Mouse (Mus musculus) liver, adult 2 months (tissue): ENCODE data around the gene Gm11541. TPM values are rescaled to one million over a fixed set of nuclear protein-coding genes. Genes with fewer than 3 reads are reported as not detected.

Experiments
- DNase-seq: peaks from one replicate; pipeline ENCODE4 v3.0.0-alpha.2; 2011; ENCODE audit warnings: low read depth, low spot score; ENCODE audit errors: extremely low read depth
- H3K27ac ChIP-seq: fragments of 200-500 bp; replicated peaks from 2 replicates; pipeline ENCODE4 v1.5.1; 2012; ENCODE audit warnings: low read depth, mild to moderate bottlenecking, control low read depth, inconsistent platforms, low read length; ENCODE audit not compliant: insufficient read depth
- H3K27me3 ChIP-seq: fragments of 200-500 bp; 2 replicates; pipeline ENCODE4 v1.6.1; 2012; ENCODE audit warnings: mild to moderate bottlenecking, moderate library complexity, low read length, inconsistent platforms; ENCODE audit not compliant: control insufficient read depth, insufficient read depth
- H3K36me3 ChIP-seq: fragments of 200-500 bp; 2 replicates; pipeline ENCODE4 v1.6.1; 2012; ENCODE audit warnings: low read length, inconsistent platforms; ENCODE audit not compliant: control insufficient read depth, insufficient read depth
- H3K4me1 ChIP-seq: fragments of 200-500 bp; 2 replicates; pipeline ENCODE4 v1.6.1; 2011; ENCODE audit warnings: low read length; ENCODE audit not compliant: control insufficient read depth, insufficient read depth
- H3K4me3 ChIP-seq: fragments of 200-500 bp; 2 replicates; pipeline ENCODE4 v1.5.1; 2011; ENCODE audit warnings: low read depth, mild to moderate bottlenecking, control low read depth, low read length, moderate library complexity; ENCODE audit not compliant: insufficient read depth
- H3K79me2 ChIP-seq: fragments of 200-500 bp; 2 replicates; pipeline ENCODE4 v1.6.1; 2012; ENCODE audit warnings: inconsistent platforms, mild to moderate bottlenecking, low read length, moderate library complexity; ENCODE audit not compliant: control insufficient read depth, insufficient read depth
- H3K9ac ChIP-seq: fragments of 200-500 bp; 2 replicates; pipeline ENCODE4 v1.6.1; 2012; ENCODE audit warnings: low read depth, mild to moderate bottlenecking, control low read depth, inconsistent platforms, low read length
- CTCF ChIP-seq: fragments of 200-500 bp; IDR thresholded peaks from 2 replicates; pipeline ENCODE4 v1.5.1; 2011; ENCODE audit warnings: low read depth, low read length, control low read depth
- POLR2A ChIP-seq: fragments of 200-500 bp; IDR thresholded peaks from 2 replicates; pipeline ENCODE4 v1.6.1; 2011; ENCODE audit warnings: low read length, control low read depth; ENCODE audit not compliant: insufficient read depth; ENCODE audit errors: extremely low read depth
- WGBS: fragments of 180-500 bp; shearing (Covaris S2); methylation state at CpG from one replicate; pipeline ENCODE4 v1.1.7; 2018; 5-methylcytosine and 5-hydroxymethylcytosine counted together
- polyA plus RNA-seq: library from polyadenylated mRNA; depleted of rRNA; stranded (reverse); fragments of >200 nt; gene quantifications from 2 replicates; pipeline ENCODE4 v1.2.3, GENCODE M21; 2012
- total RNA-seq: library from RNA; depleted of rRNA; stranded (reverse); fragments of >200 nt; gene quantifications from 2 replicates; pipeline ENCODE4 v1.2.3, GENCODE M21; 2014

Gm11541 gene
- total and polyA plus RNA-seq, 2 experiments, result not detected

- 59% methylated on average over 4 of the region's 4 CpGs for WGBS
- Histone ChIP-seq H3K4me1 (peaks cover 7% of the 10 kb centered on the region), H3K36me3 (no peaks in the 10 kb centered on the region), H3K79me2 (peaks cover 13% of the 10 kb centered on the region; the same call in 1 of the 2 replicates), H3K27me3 (no peaks in the 10 kb centered on the region), H3K9ac (peak overlapping the region; percentile 97), H3K27ac (no peak overlapping the region), H3K4me3 (peak overlapping the region; percentile 93)
- DNase-seq, result no peak
- no peak for TF ChIP-seq POLR2A
- TF ChIP-seq CTCF, result no peak
These were observed 28.0 kb downstream of the Gm11541 start for GRCm38 (mm10) chr11:94676308-94676707.

- Histone ChIP-seq H3K36me3 (no peaks in the 10 kb centered on the region), H3K27me3 (no peaks in the 10 kb centered on the region), H3K4me1 (peaks cover 7% of the 10 kb centered on the region), H3K27ac (no peak overlapping the region), H3K4me3 (no peak overlapping the region), H3K9ac (no peak overlapping the region), H3K79me2 (peaks cover 13% of the 10 kb centered on the region; the same call in 1 of the 2 replicates)
- DNase-seq, result peak; percentile 22
- no peak for TF ChIP-seq CTCF
- TF ChIP-seq POLR2A, result no peak
- 74% methylated on average over 5 of the region's 5 CpGs for WGBS
These were observed 28.9 kb downstream of the Gm11541 start for GRCm38 (mm10) chr11:94675446-94675845.

- Histone ChIP-seq H3K36me3 (no peaks in the 10 kb centered on the region), H3K27me3 (no peaks in the 10 kb centered on the region), H3K9ac (no peak overlapping the region), H3K4me1 (peaks cover 7% of the 10 kb centered on the region), H3K27ac (no peak overlapping the region), H3K4me3 (no peak overlapping the region), H3K79me2 (peaks cover 13% of the 10 kb centered on the region; the same call in 1 of the 2 replicates)
- TF ChIP-seq CTCF, result no peak
- no peak for TF ChIP-seq POLR2A
- DNase-seq, result no peak
- WGBS, result 90% methylated on average over 5 of the region's 5 CpGs
These were observed 29.3 kb downstream of the Gm11541 start for GRCm38 (mm10) chr11:94674984-94675383.

GRCm38 (mm10) chr11:94665281-94665680 is 39.0 kb downstream of the Gm11541 start:
- Histone ChIP-seq H3K27me3 (no peaks in the 10 kb centered on the region), H3K4me1 (peaks cover 15% of the 10 kb centered on the region), H3K27ac (peak overlapping the region; percentile 41), H3K9ac (no peak overlapping the region), H3K36me3 (no peaks in the 10 kb centered on the region; the same call in 1 of the 2 replicates), H3K4me3 (no peak overlapping the region), H3K79me2 (no peaks in the 10 kb centered on the region)
- 28% methylated on average over 6 of the region's 6 CpGs for WGBS
- peak; percentile 96 for DNase-seq
- TF ChIP-seq POLR2A (no peak), CTCF (no peak)

- no peak overlapping the region for H3K4me3 ChIP-seq
- H3K9ac ChIP-seq, result no peak overlapping the region
- peak; percentile 71 for DNase-seq
- 46% methylated on average over 1 of the region's 1 CpGs for WGBS
- H3K79me2 ChIP-seq, result no peaks in the 10 kb centered on the region
- TF ChIP-seq CTCF (no peak), POLR2A (no peak)
- H3K27ac ChIP-seq, result 0 out of 2 replicates have a peak overlapping the region, but pooled peaks have one; percentile 1
- peaks cover 4% of the 10 kb centered on the region; the same call in 1 of the 2 replicates for H3K36me3 ChIP-seq
- peaks cover 15% of the 10 kb centered on the region for H3K4me1 ChIP-seq
- no peaks in the 10 kb centered on the region for H3K27me3 ChIP-seq
These were observed 43.0 kb downstream of the Gm11541 start for GRCm38 (mm10) chr11:94661344-94661743.

- peak within 1 kb of the TSS; percentile 75 for H3K27ac ChIP-seq
- peak within 1 kb of the TSS; percentile 60 for H3K4me3 ChIP-seq
- peak; percentile 31; the same call in 1 of the 2 replicates for TF ChIP-seq POLR2A
- TF ChIP-seq CTCF, result no peak
- H3K27me3 ChIP-seq, result no peaks in the 10 kb centered on the region
- DNase-seq, result peak; percentile 72
- under 1% methylated on average over 32 of the region's 32 CpGs for WGBS
- peaks cover 2% of the 10 kb centered on the region; the same call in 1 of the 2 replicates for H3K36me3 ChIP-seq
- H3K9ac ChIP-seq, result peak within 1 kb of the TSS; percentile 81
- H3K79me2 ChIP-seq, result no peaks in the 10 kb centered on the region; the same call in 1 of the 2 replicates
- H3K4me1 ChIP-seq, result peaks cover 2% of the 10 kb centered on the region; the same call in 1 of the 2 replicates
These were observed 50.4 kb downstream of the Gm11541 start, which contains the start of the genes Mrpl27 and Eme1 for GRCm38 (mm10) chr11:94653663-94654436. Gene Mrpl27 (plus strand): TSS chr11:94653767. Gene Eme1 (minus strand): TSS chr11:94653964.
